Mouse (Mus musculus) heart, postnatal 0 days (tissue): Measurements from ENCODE around the gene Glyctk.

Source experiments
- CTCF ChIP-seq: IDR thresholded peaks from 2 replicates; pipeline ENCODE4 v1.5.1; 2016; ENCODE audit warnings: antibody characterized with exemption, control low read depth, low read depth
- EP300 ChIP-seq: IDR thresholded peaks from 2 replicates; pipeline ENCODE4 v1.6.1; 2016; ENCODE audit warnings: antibody characterized with exemption, low read depth

GRCm38 (mm10) chr9:106119075-106119474 is 38.9 kb downstream of the Glyctk start:
- TF ChIP-seq EP300 (no peak), CTCF (no peak)
